Mouse (Mus musculus) spleen, adult 2 months (tissue): ENCODE data around the gene Usp35.

Experiments
- CTCF ChIP-seq: fragments of 200-500 bp; IDR thresholded peaks from 2 replicates; pipeline ENCODE4 v1.5.1; 2011; ENCODE audit warnings: mild to moderate bottlenecking, inconsistent platforms; ENCODE audit not compliant: insufficient read depth, insufficient read length, insufficient replicate concordance; ENCODE audit errors: extremely low read depth
- POLR2A ChIP-seq: fragments of 200-500 bp; IDR thresholded peaks from 2 replicates; pipeline ENCODE4 v1.6.1; 2011; ENCODE audit warnings: low read depth, low read length, inconsistent platforms

DNA sequence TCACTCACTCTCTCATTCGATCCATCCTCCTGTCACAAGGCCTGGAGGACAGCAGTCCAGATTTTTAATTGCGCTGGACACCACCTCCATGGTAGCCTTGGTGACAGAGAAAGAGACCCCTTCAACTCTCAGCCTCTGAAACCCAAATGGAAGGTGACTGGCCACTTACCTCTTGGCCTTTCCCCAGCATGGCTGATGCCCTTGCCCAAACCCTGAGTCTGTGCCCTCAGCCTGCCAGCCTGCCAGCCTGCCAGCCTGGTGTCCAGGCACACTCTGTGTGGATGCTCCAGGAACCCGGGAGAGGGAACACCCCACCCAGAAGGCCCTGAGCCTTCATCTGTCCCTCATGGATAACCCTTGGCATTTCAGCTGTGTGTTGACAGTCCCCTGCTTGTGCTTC, 2.1 kb downstream of the Usp35 start:
- TF ChIP-seq CTCF = no peak
- TF ChIP-seq POLR2A = no peak
